8 mouse cellular contexts compared by ENCODE assay signal in genomic region chr11:78179438-78179999, GRCm38 (mm10). TPM values are rescaled to one million over a fixed set of nuclear protein-coding genes. Genes with fewer than 3 reads are reported as not detected.
DNase-seq lines count a peak whose midpoint lies in the region; ATAC-seq and TF ChIP-seq lines count a peak whose summit lies in the region.

No protein-coding gene starts in this region.

- TF ChIP-seq POLR2A in limb, embryonic 14.5 days (IDR thresholded peaks at IDR 0.05; ENCODE audit: borderline replicate concordance, extremely low read depth, insufficient read depth, insufficient read length): no peak

- H3K36me3 ChIP-seq in lung, embryonic 15.5 days: peaks cover 30% of the 10 kb centered on the region
- peaks cover 33% of the 10 kb centered on the region for H3K36me3 ChIP-seq in embryonic facial prominence, embryonic 14.5 days (ENCODE audit: control insufficient read depth, insufficient read depth, low read length)
- H3K36me3 ChIP-seq in limb, embryonic 14.5 days (ENCODE audit: control insufficient read depth, insufficient read depth, low read length): peaks cover 31% of the 10 kb centered on the region
- H3K36me3 ChIP-seq in stomach, embryonic 16.5 days (ENCODE audit: control insufficient read depth, insufficient read depth, low read length): peaks cover 8% of the 10 kb centered on the region; the same call in 1 of the 2 replicates

- H3K9me3 ChIP-seq in lung, embryonic 15.5 days: no peaks in the 10 kb centered on the region
- H3K9me3 ChIP-seq in embryonic facial prominence, embryonic 14.5 days (ENCODE audit: control insufficient read depth, low read length): no peaks in the 10 kb centered on the region
- H3K9me3 ChIP-seq in limb, embryonic 14.5 days (ENCODE audit: control insufficient read depth, low read length): no peaks in the 10 kb centered on the region
- no peaks in the 10 kb centered on the region for H3K9me3 ChIP-seq in stomach, embryonic 16.5 days (replicated peaks; ENCODE audit: control insufficient read depth, low read length)

- H3K4me1 ChIP-seq in lung, embryonic 15.5 days: peaks cover 67% of the 10 kb centered on the region
- peaks cover 24% of the 10 kb centered on the region for H3K4me1 ChIP-seq in embryonic facial prominence, embryonic 14.5 days (ENCODE audit: control insufficient read depth, insufficient read depth, low read length)
- H3K4me1 ChIP-seq in limb, embryonic 14.5 days (ENCODE audit: control insufficient read depth, insufficient read depth, low read length): peaks cover 39% of the 10 kb centered on the region
- H3K4me1 ChIP-seq in stomach, embryonic 16.5 days (ENCODE audit: control insufficient read depth, insufficient read depth, low read length): peaks cover 49% of the 10 kb centered on the region

- peak overlapping the region; percentile 63 for H3K9ac ChIP-seq in lung, embryonic 15.5 days
- peak overlapping the region; percentile 86 for H3K9ac ChIP-seq in embryonic facial prominence, embryonic 14.5 days (ENCODE audit: low read depth, low read length)
- no peak overlapping the region; the same call in 1 of the 2 replicates for H3K9ac ChIP-seq in limb, embryonic 14.5 days (ENCODE audit: low read depth, low read length, severe bottlenecking)
- H3K9ac ChIP-seq in stomach, embryonic 16.5 days (ENCODE audit: low read length): peak overlapping the region; percentile 88

- no peak for DNase-seq in lung, postnatal 10 days
- DNase-seq in embryonic facial prominence, embryonic 14.5 days (ENCODE audit: low spot score): no peak
- no peak for DNase-seq in limb, embryonic 14.5 days (ENCODE audit: low spot score)
- DNase-seq in adrenal gland, adult 18-20 months (ENCODE audit: low spot score in 2 of 2): no peak
- DNase-seq in gastrocnemius, postnatal 14 days: no peak
- no peak for DNase-seq in urinary bladder, postnatal 10 days (ENCODE audit: low spot score)

- no peak for ATAC-seq in lung, embryonic 15.5 days (ENCODE audit: borderline replicate concordance, extremely low read depth, low FRiP score, low TSS enrichment)
- ATAC-seq in embryonic facial prominence, embryonic 14.5 days (ENCODE audit: low read depth): no peak
- no peak for ATAC-seq in limb, embryonic 14.5 days (ENCODE audit: low FRiP score, low read depth)
- ATAC-seq in stomach, embryonic 16.5 days (ENCODE audit: insufficient read depth, low FRiP score): no peak

- H3K4me2 ChIP-seq in lung, embryonic 15.5 days: peak overlapping the region; percentile 97
- H3K4me2 ChIP-seq in embryonic facial prominence, embryonic 14.5 days (ENCODE audit: low read depth, low read length): peak overlapping the region; percentile 98
- peak overlapping the region; percentile 97 for H3K4me2 ChIP-seq in limb, embryonic 14.5 days (replicated peaks; ENCODE audit: low read depth, low read length, severe bottlenecking)
- H3K4me2 ChIP-seq in stomach, embryonic 16.5 days (ENCODE audit: low read depth, low read length): peak overlapping the region; percentile 94

- peak overlapping the region; percentile 99; the same call in 1 of the 2 replicates for H3K27ac ChIP-seq in lung, embryonic 15.5 days
- H3K27ac ChIP-seq in embryonic facial prominence, embryonic 14.5 days (replicated peaks; ENCODE audit: low read depth, low read length): peak overlapping the region; percentile 44; the same call in 1 of the 2 replicates
- H3K27ac ChIP-seq in limb, embryonic 14.5 days (replicated peaks; ENCODE audit: low read depth, low read length): peak overlapping the region; percentile 94
- peak overlapping the region; percentile 99 for H3K27ac ChIP-seq in stomach, embryonic 16.5 days (ENCODE audit: low read length)

- H3K27me3 ChIP-seq in lung, embryonic 15.5 days: no peaks in the 10 kb centered on the region
- no peaks in the 10 kb centered on the region for H3K27me3 ChIP-seq in embryonic facial prominence, embryonic 14.5 days (replicated peaks; ENCODE audit: control insufficient read depth, insufficient read depth, low read length)
- H3K27me3 ChIP-seq in limb, embryonic 14.5 days (ENCODE audit: control insufficient read depth, insufficient read depth, low read length): no peaks in the 10 kb centered on the region
- H3K27me3 ChIP-seq in stomach, embryonic 16.5 days (ENCODE audit: control insufficient read depth, insufficient read depth, low read length): no peaks in the 10 kb centered on the region

- WGBS in lung, embryonic 15.5 days: 24% methylated on average over 8 of the region's 8 CpGs
- WGBS in embryonic facial prominence, embryonic 14.5 days: 22% methylated on average over 8 of the region's 8 CpGs
- 27% methylated on average over 8 of the region's 8 CpGs for WGBS in limb, embryonic 14.5 days
- 20% methylated on average over 8 of the region's 8 CpGs for WGBS in stomach, embryonic 16.5 days

- intact Hi-C loops in gastrocnemius, postnatal 14 days (cut with DNase I; ENCODE audit: low total_unique reads): loop anchor here (5.0 kb wide), 1 partner anchor 122 kb away; no protein-coding TSS in a partner anchor

- peak overlapping the region; percentile 61 for H3K4me3 ChIP-seq in lung, embryonic 15.5 days
- peak overlapping the region; percentile 70 for H3K4me3 ChIP-seq in embryonic facial prominence, embryonic 14.5 days (ENCODE audit: low read depth, low read length)
- H3K4me3 ChIP-seq in limb, embryonic 14.5 days (replicated peaks; ENCODE audit: low read length): peak overlapping the region; percentile 46
- peak overlapping the region; percentile 70 for H3K4me3 ChIP-seq in stomach, embryonic 16.5 days (replicated peaks; ENCODE audit: low read length)

RNA-seq across cellular contexts. Expression of gene Tlcd1, which starts 3.0 kb away (rescaled TPM):
- polyA plus RNA-seq in lung, embryonic 15.5 days (2015; fragmentation: Nextera tagmentation; extraction: Ambion mirVana): 20.2 and 22.9 TPM in 2 replicates
- polyA plus RNA-seq in embryonic facial prominence, embryonic 14.5 days (2014; fragmentation: Nextera tagmentation; extraction: Ambion mirVana): 22.2 and 23.8 TPM in 2 replicates
- polyA plus RNA-seq in limb, embryonic 14.5 days (2012; rRNA removed): 43.3 and 48.4 TPM in 2 replicates
- polyA plus RNA-seq in limb, embryonic 14.5 days (2014; fragmentation: Nextera tagmentation; extraction: Ambion mirVana): 19.4 and 21.4 TPM in 2 replicates
- 32.5 and 32.8 TPM in 2 replicates for polyA plus RNA-seq in stomach, embryonic 16.5 days (2015; fragmentation: Nextera tagmentation; extraction: Ambion mirVana)
- total RNA-seq in adrenal gland, adult 18-20 months (2021): 10 to 100 TPM; 54.7 to 76.5 TPM
- 1 to 10 TPM; 3.5 to 4.4 TPM for total RNA-seq in gastrocnemius, postnatal 14 days (2021)

RNA-seq across cellular contexts. Expression of gene Nek8, which starts 3.0 kb away (rescaled TPM):
- polyA plus RNA-seq in lung, embryonic 15.5 days (2015; fragmentation: Nextera tagmentation; extraction: Ambion mirVana): 19.2 and 20.3 TPM in 2 replicates
- polyA plus RNA-seq in embryonic facial prominence, embryonic 14.5 days (2014; fragmentation: Nextera tagmentation; extraction: Ambion mirVana): 10.8 and 12.6 TPM in 2 replicates
- 38.3 and 46.4 TPM in 2 replicates for polyA plus RNA-seq in limb, embryonic 14.5 days (2012; rRNA removed)
- polyA plus RNA-seq in limb, embryonic 14.5 days (2014; fragmentation: Nextera tagmentation; extraction: Ambion mirVana): 11.9 and 17.2 TPM in 2 replicates
- 16.7 and 19.0 TPM in 2 replicates for polyA plus RNA-seq in stomach, embryonic 16.5 days (2015; fragmentation: Nextera tagmentation; extraction: Ambion mirVana)
- 10 to 100 TPM in 1 of 2 experiments, 1 to 10 TPM in 1; 9.8 to 12.8 TPM for total RNA-seq in adrenal gland, adult 18-20 months (2021)
- 1 to 10 TPM; 1.4 to 2.1 TPM for total RNA-seq in gastrocnemius, postnatal 14 days (2021)

RNA-seq across cellular contexts. Expression of gene Rpl23a, which starts 3.9 kb away (rescaled TPM):
- 1,297 and 1,378 TPM in 2 replicates for polyA plus RNA-seq in lung, embryonic 15.5 days (2015; fragmentation: Nextera tagmentation; extraction: Ambion mirVana)
- polyA plus RNA-seq in embryonic facial prominence, embryonic 14.5 days (2014; fragmentation: Nextera tagmentation; extraction: Ambion mirVana): 1,626 and 1,746 TPM in 2 replicates
- 1,666 and 3,231 TPM in 2 replicates for polyA plus RNA-seq in limb, embryonic 14.5 days (2012; rRNA removed)
- polyA plus RNA-seq in limb, embryonic 14.5 days (2014; fragmentation: Nextera tagmentation; extraction: Ambion mirVana): 1,710 and 1,819 TPM in 2 replicates
- polyA plus RNA-seq in stomach, embryonic 16.5 days (2015; fragmentation: Nextera tagmentation; extraction: Ambion mirVana): 1,025 and 1,263 TPM in 2 replicates
- 1,000 to 10,000 TPM; 1,582 to 1,912 TPM for total RNA-seq in adrenal gland, adult 18-20 months (2021)
- total RNA-seq in gastrocnemius, postnatal 14 days (2021): 1,000 to 10,000 TPM; 1,019 to 1,174 TPM

RNA-seq across cellular contexts. Expression of gene Rab34, which starts 8.7 kb away (rescaled TPM):
- polyA plus RNA-seq in lung, embryonic 15.5 days (2015; fragmentation: Nextera tagmentation; extraction: Ambion mirVana): 141 and 147 TPM in 2 replicates
- polyA plus RNA-seq in embryonic facial prominence, embryonic 14.5 days (2014; fragmentation: Nextera tagmentation; extraction: Ambion mirVana): 136 and 156 TPM in 2 replicates
- polyA plus RNA-seq in limb, embryonic 14.5 days (2012; rRNA removed): 163 and 228 TPM in 2 replicates
- polyA plus RNA-seq in limb, embryonic 14.5 days (2014; fragmentation: Nextera tagmentation; extraction: Ambion mirVana): 171 and 181 TPM in 2 replicates
- 88.3 and 90.9 TPM in 2 replicates for polyA plus RNA-seq in stomach, embryonic 16.5 days (2015; fragmentation: Nextera tagmentation; extraction: Ambion mirVana)
- 10 to 100 TPM; 69.9 to 71.9 TPM for total RNA-seq in adrenal gland, adult 18-20 months (2021)
- 10 to 100 TPM; 10.2 to 14.1 TPM for total RNA-seq in gastrocnemius, postnatal 14 days (2021)

RNA-seq across cellular contexts. Expression of gene Proca1, which starts 13.7 kb away (rescaled TPM):
- polyA plus RNA-seq in lung, embryonic 15.5 days (2015; fragmentation: Nextera tagmentation; extraction: Ambion mirVana): 4.4 and 4.7 TPM in 2 replicates
- 2.4 and 2.7 TPM in 2 replicates for polyA plus RNA-seq in embryonic facial prominence, embryonic 14.5 days (2014; fragmentation: Nextera tagmentation; extraction: Ambion mirVana)
- polyA plus RNA-seq in limb, embryonic 14.5 days (2012; rRNA removed): 1.7 and 1.9 TPM in 2 replicates
- polyA plus RNA-seq in limb, embryonic 14.5 days (2014; fragmentation: Nextera tagmentation; extraction: Ambion mirVana): 2.1 and 3.2 TPM in 2 replicates
- 3.1 and 3.7 TPM in 2 replicates for polyA plus RNA-seq in stomach, embryonic 16.5 days (2015; fragmentation: Nextera tagmentation; extraction: Ambion mirVana)
- total RNA-seq in adrenal gland, adult 18-20 months (2021): 10 to 100 TPM; 14.6 to 22.9 TPM
- total RNA-seq in gastrocnemius, postnatal 14 days (2021): under 1 TPM; 0.47 to 0.92 TPM

Comparison
In these comparisons a context has a peak if more than half of its experiments do, and no peak if none do; other contexts are left out.
1. H3K27ac ChIP-seq: peak in every context shown above with its lines; median percentile 99 in lung, embryonic 15.5 days; 99 in stomach, embryonic 16.5 days; 94 in limb, embryonic 14.5 days; 44 in embryonic facial prominence, embryonic 14.5 days.